Mouse (Mus musculus): ENCODE results near the gene Erp44.

- no peak for TF ChIP-seq CTCF (IDR thresholded peaks at IDR 0.05; ENCODE audit: low read depth, low read length)
- no peak for TF ChIP-seq TAL1 (conservative IDR thresholded peaks at IDR 0.05; ENCODE audit: low read depth, low read length)
These were observed 41.9 kb upstream of the Erp44 start for GRCm38 (mm10) chr4:48321276-48321675.

Data from G1E (cell line).